Mouse (Mus musculus): ENCODE results near the gene Taar7f. TPM values are rescaled to one million over a fixed set of nuclear protein-coding genes. Genes with fewer than 3 reads are reported as not detected.

Taar7f gene
- not detected in 2 replicates for polyA plus RNA-seq (2015; fragmentation: Nextera tagmentation; extraction: Ambion mirVana)

DNA sequence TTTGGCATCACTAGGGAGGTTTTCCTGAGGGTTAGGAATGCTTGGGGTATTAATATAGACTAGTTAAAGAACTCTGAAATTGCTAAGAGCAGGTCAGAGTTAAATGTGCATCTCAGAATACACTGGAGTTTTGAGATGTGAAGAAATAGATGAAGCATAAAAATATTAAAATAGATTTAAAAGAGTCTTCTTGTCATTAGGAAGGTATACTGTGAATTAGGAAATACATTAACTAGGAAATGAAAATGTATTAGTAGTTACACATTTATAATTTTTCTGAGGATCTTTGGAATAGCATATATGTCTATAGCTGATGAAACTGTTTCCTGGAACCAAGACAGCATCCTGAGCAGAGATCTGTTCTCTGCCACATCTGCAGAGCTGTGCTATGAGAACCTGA, at the start of gene Taar7f:
Taar7f (plus strand) TSS at position 301 of the 400 bp plus-strand sequence.
- Histone ChIP-seq H3K27me3 (replicated peaks; ENCODE audit: control insufficient read depth, insufficient read depth, low read length) (no peaks in the 10 kb centered on the region), H3K9ac (ENCODE audit: low read depth, low read length) (no peak within 1 kb of the TSS), H3K36me3 (ENCODE audit: control insufficient read depth, insufficient read depth, low read length) (no peaks in the 10 kb centered on the region), H3K27ac (ENCODE audit: low read length) (no peak within 1 kb of the TSS), H3K9me3 (ENCODE audit: control insufficient read depth, low read length) (no peaks in the 10 kb centered on the region), H3K4me1 (ENCODE audit: control insufficient read depth, insufficient read depth, low read length) (no peaks in the 10 kb centered on the region), H3K4me2 (ENCODE audit: low read depth, low read length) (no peak within 1 kb of the TSS), H3K4me3 (ENCODE audit: low read length) (no peak within 1 kb of the TSS)
- ATAC-seq, result no peak

DNA sequence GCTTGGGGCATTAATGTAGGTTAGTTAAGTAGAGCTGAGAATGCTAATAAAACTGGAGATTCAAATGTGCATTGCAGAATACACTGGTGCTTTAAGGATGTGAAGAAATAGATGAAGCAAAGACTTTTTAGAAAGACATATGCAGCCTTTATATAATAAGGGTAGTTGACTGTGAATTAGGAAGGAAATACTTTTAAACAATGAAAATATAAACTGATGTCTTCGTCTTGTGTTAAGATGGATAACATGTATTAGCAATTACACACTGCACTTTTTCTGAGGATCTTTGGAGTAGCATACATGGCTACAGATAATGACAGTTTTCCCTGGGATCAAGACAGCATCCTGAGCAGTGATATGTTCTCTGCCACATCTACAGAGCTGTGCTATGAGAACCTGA, 49.7 kb upstream of the Taar7f start, which contains the start of gene Taar7b:
Taar7b (plus strand) TSS at position 301 of the 400 bp plus-strand sequence.
- no peaks in the 10 kb centered on the region for H3K4me1 ChIP-seq (ENCODE audit: control insufficient read depth, insufficient read depth, low read length)
- no peaks in the 10 kb centered on the region for H3K9me3 ChIP-seq (ENCODE audit: control insufficient read depth, low read length)
- no peak for ATAC-seq
- WGBS, result 70% methylated on average over 1 of the region's 1 CpGs
- H3K4me2 ChIP-seq (ENCODE audit: low read depth, low read length), result no peak within 1 kb of the TSS
- H3K27ac ChIP-seq (ENCODE audit: low read length), result no peak within 1 kb of the TSS
- no peak within 1 kb of the TSS for H3K4me3 ChIP-seq (ENCODE audit: low read length)
- H3K27me3 ChIP-seq (replicated peaks; ENCODE audit: control insufficient read depth, insufficient read depth, low read length), result no peaks in the 10 kb centered on the region
- H3K36me3 ChIP-seq (ENCODE audit: control insufficient read depth, insufficient read depth, low read length), result no peaks in the 10 kb centered on the region
- no peak within 1 kb of the TSS for H3K9ac ChIP-seq (ENCODE audit: low read depth, low read length)

DNA sequence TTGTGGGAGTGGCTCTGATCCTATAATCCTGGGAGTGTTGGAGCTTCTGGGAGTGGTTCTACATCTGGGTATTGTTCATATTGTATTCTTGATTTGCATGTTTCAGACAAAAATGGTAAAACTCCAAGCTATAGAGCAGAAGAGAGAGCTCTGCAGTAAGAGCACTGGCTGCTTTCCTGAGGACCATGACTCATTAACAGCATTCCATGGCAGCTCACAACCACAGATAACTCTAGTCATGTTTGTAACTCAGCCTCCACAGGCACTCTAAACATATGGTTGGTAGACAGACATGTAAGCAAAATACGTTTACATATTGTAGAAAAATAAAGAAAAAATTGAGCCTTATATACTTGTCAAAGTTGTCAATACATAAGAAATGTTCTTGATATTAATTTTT, 42.9 kb upstream of the Taar7f start:
- no peak overlapping the region for H3K27ac ChIP-seq (ENCODE audit: low read length)
- H3K4me2 ChIP-seq (ENCODE audit: low read depth, low read length), result no peak overlapping the region
- no peaks in the 10 kb centered on the region for H3K27me3 ChIP-seq (replicated peaks; ENCODE audit: control insufficient read depth, insufficient read depth, low read length)
- no peak overlapping the region for H3K9ac ChIP-seq (ENCODE audit: low read depth, low read length)
- WGBS, result 79% methylated on average over 1 of the region's 1 CpGs
- no peak overlapping the region for H3K4me3 ChIP-seq (ENCODE audit: low read length)
- ATAC-seq, result no peak
- H3K9me3 ChIP-seq (ENCODE audit: control insufficient read depth, low read length), result no peaks in the 10 kb centered on the region
- no peaks in the 10 kb centered on the region for H3K36me3 ChIP-seq (ENCODE audit: control insufficient read depth, insufficient read depth, low read length)
- no peaks in the 10 kb centered on the region for H3K4me1 ChIP-seq (ENCODE audit: control insufficient read depth, insufficient read depth, low read length)

DNA sequence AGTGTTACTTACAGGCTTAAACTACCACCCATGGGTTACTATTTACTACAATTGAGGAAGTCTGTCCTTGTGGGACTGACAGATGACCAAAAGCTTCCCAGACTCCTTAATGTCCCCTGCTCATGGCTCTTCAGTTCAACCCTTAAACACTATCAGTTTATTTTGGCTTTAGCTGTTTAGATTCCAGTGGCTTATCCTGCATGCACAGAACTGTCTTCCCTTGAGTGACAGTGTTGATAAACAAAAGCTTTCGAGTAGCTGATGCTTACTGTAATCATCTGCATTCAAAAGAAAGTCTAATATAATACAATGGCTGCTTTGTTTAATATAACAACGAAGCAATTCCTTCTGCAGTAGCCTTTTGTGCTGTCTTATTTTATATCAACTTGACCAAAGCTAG, 42.3 kb upstream of the Taar7f start:
- no peak overlapping the region for H3K4me3 ChIP-seq (ENCODE audit: low read length)
- no peaks in the 10 kb centered on the region for H3K9me3 ChIP-seq (ENCODE audit: control insufficient read depth, low read length)
- H3K4me2 ChIP-seq (ENCODE audit: low read depth, low read length), result no peak overlapping the region
- H3K27me3 ChIP-seq (replicated peaks; ENCODE audit: control insufficient read depth, insufficient read depth, low read length), result no peaks in the 10 kb centered on the region
- no peak for ATAC-seq
- no peaks in the 10 kb centered on the region for H3K36me3 ChIP-seq (ENCODE audit: control insufficient read depth, insufficient read depth, low read length)
- H3K4me1 ChIP-seq (ENCODE audit: control insufficient read depth, insufficient read depth, low read length), result no peaks in the 10 kb centered on the region
- no peak overlapping the region for H3K27ac ChIP-seq (ENCODE audit: low read length)
- H3K9ac ChIP-seq (ENCODE audit: low read depth, low read length), result no peak overlapping the region
- WGBS, result 51% methylated on average over 2 of the region's 2 CpGs

DNA sequence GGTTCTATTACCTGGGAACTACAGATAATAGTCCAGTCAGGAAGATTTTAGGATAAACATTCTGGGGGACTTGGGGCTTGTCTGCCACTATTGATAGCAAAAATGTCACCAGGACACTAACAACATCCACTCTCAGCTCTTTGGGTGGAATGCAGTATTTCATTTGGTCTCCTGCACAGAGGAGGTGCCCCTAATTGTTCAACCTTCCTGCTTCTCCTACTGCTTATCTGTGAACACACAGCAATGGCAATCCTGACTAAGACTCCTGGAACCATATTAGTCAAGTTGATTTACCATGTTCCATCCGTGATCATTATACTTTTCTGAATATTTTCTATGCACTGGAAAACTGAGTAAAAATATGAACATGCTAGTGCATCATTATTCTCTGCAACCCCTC, 41.2 kb upstream of the Taar7f start:
- Histone ChIP-seq H3K4me1 (ENCODE audit: control insufficient read depth, insufficient read depth, low read length) (no peaks in the 10 kb centered on the region), H3K27ac (ENCODE audit: low read length) (no peak overlapping the region), H3K9ac (ENCODE audit: low read depth, low read length) (no peak overlapping the region), H3K4me2 (ENCODE audit: low read depth, low read length) (no peak overlapping the region), H3K36me3 (ENCODE audit: control insufficient read depth, insufficient read depth, low read length) (no peaks in the 10 kb centered on the region), H3K9me3 (ENCODE audit: control insufficient read depth, low read length) (no peaks in the 10 kb centered on the region), H3K4me3 (ENCODE audit: low read length) (no peak overlapping the region), H3K27me3 (replicated peaks; ENCODE audit: control insufficient read depth, insufficient read depth, low read length) (no peaks in the 10 kb centered on the region)
- no peak for ATAC-seq
- WGBS, result 80% methylated on average over 1 of the region's 1 CpGs

DNA sequence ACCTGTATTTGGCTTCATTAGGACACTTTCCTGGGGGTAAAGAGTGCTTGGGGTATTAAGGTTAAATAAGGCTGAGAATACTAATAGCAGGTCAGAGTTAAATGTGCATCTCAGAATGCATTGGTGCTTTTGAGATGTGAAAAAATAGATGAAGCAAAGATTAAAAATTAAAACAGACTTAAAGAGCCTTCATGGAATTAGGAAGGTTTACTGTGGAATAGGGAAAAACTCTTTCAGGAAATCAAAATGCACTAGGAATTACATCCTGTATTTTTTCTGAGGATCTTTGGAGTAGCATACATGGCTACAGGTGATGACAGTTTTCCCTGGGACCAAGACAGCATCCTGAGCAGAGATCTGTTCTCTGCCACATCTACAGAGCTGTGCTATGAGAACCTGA, 22.4 kb upstream of the Taar7f start, which contains the start of gene Taar7d:
Taar7d (plus strand) TSS at position 301 of the 400 bp plus-strand sequence.
- no peak within 1 kb of the TSS for H3K4me2 ChIP-seq (ENCODE audit: low read depth, low read length)
- no peak within 1 kb of the TSS for H3K9ac ChIP-seq (ENCODE audit: low read depth, low read length)
- H3K9me3 ChIP-seq (ENCODE audit: control insufficient read depth, low read length), result no peaks in the 10 kb centered on the region
- no peaks in the 10 kb centered on the region for H3K4me1 ChIP-seq (ENCODE audit: control insufficient read depth, insufficient read depth, low read length)
- H3K27ac ChIP-seq (ENCODE audit: low read length), result no peak within 1 kb of the TSS
- ATAC-seq, result no peak
- H3K27me3 ChIP-seq (replicated peaks; ENCODE audit: control insufficient read depth, insufficient read depth, low read length), result no peaks in the 10 kb centered on the region
- H3K36me3 ChIP-seq (ENCODE audit: control insufficient read depth, insufficient read depth, low read length), result no peaks in the 10 kb centered on the region
- no peak within 1 kb of the TSS for H3K4me3 ChIP-seq (ENCODE audit: low read length)

DNA sequence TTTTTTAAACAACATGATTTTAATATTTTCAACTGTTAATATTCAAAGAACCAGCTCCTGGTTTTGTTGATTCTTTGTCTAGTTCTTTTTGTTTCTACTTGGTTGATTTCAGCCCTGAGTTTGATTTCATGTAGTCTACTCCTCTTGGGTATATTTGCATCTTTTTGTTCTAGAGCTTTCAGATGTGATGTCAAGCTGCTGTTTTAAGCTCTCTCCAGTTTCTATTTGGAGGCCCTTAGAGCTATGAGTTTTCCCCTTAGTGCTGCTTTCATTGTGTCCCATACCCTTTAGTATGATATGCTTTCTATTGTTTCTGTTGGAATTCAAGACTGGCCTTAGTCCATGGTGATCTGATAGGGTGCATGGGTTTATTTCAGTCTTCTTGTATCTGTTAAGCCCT, 18.0 kb upstream of the Taar7f start:
- Histone ChIP-seq H3K36me3 (ENCODE audit: control insufficient read depth, insufficient read depth, low read length) (no peaks in the 10 kb centered on the region), H3K9me3 (ENCODE audit: control insufficient read depth, low read length) (no peaks in the 10 kb centered on the region), H3K4me2 (ENCODE audit: low read depth, low read length) (no peak overlapping the region), H3K4me1 (ENCODE audit: control insufficient read depth, insufficient read depth, low read length) (no peaks in the 10 kb centered on the region), H3K27me3 (replicated peaks; ENCODE audit: control insufficient read depth, insufficient read depth, low read length) (no peaks in the 10 kb centered on the region), H3K27ac (ENCODE audit: low read length) (no peak overlapping the region), H3K9ac (ENCODE audit: low read depth, low read length) (no peak overlapping the region), H3K4me3 (ENCODE audit: low read length) (no peak overlapping the region)
- no peak for ATAC-seq

DNA sequence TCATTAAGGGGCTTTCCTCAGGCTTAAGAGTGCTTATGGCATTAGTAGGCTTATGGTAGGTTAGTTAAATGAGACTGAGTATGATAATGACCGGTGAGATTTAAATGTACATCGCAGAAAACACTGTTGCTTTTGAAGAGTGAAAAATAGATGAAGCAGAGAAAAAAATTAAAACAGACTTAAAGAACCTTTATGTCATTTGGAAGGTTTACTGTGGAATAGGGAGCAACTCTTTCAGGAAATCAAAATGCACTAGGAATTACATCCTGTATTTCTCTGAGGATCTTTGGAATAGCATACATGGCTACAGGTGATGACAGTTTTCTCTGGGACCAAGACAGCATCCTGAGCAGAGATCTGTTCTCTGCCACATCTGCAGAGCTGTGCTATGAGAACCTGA, 12.0 kb upstream of the Taar7f start, which contains the start of gene Taar7e:
Taar7e (plus strand) TSS at position 301 of the 400 bp plus-strand sequence.
- H3K4me1 ChIP-seq (ENCODE audit: control insufficient read depth, insufficient read depth, low read length), result no peaks in the 10 kb centered on the region
- H3K27me3 ChIP-seq (replicated peaks; ENCODE audit: control insufficient read depth, insufficient read depth, low read length), result no peaks in the 10 kb centered on the region
- no peak within 1 kb of the TSS for H3K27ac ChIP-seq (ENCODE audit: low read length)
- H3K9ac ChIP-seq (ENCODE audit: low read depth, low read length), result no peak within 1 kb of the TSS
- H3K4me2 ChIP-seq (ENCODE audit: low read depth, low read length), result no peak within 1 kb of the TSS
- H3K9me3 ChIP-seq (ENCODE audit: control insufficient read depth, low read length), result no peaks in the 10 kb centered on the region
- H3K36me3 ChIP-seq (ENCODE audit: control insufficient read depth, insufficient read depth, low read length), result no peaks in the 10 kb centered on the region
- 87% methylated on average over 2 of the region's 2 CpGs for WGBS
- ATAC-seq, result no peak
- no peak within 1 kb of the TSS for H3K4me3 ChIP-seq (ENCODE audit: low read length)

DNA sequence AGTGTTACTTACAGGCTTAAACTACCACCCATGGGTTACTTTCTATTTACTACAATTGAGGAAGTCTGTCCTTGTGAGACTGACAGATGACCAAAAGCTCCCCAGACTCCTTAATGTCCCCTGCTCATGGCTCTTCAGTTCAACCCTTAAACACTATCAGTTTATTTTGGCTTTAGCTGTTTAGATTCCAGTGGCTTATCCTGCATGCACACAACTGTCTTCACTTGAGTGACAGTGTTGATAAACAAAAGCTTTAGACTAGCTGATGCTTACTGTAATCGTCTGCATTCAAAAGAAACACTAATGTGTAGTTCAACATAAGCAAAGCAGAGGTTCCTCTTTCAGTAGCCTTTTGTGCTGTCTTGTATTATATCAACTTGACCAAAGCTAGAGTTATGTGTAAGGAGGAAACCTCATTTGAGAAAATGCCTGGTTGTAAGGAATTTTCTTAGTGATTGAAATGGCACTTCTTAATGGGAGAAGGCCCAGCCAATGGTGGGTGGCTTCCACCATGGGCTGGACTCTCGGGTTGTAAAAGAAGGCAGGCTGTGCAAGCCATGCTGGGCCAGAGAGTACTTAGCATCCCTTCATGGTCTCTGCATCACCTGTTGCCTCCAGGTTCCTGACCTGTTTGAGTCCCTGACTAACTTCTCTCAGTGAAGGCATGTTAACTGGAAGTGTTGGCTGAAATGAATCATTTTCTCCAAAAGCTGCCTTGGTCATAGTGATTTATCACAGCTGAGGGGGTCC, 9.0 kb upstream of the Taar7f start:
- no peaks in the 10 kb centered on the region for H3K36me3 ChIP-seq (ENCODE audit: control insufficient read depth, insufficient read depth, low read length)
- WGBS, result 58% methylated on average over 2 of the region's 2 CpGs
- no peaks in the 10 kb centered on the region for H3K9me3 ChIP-seq (ENCODE audit: control insufficient read depth, low read length)
- no peak overlapping the region for H3K9ac ChIP-seq (ENCODE audit: low read depth, low read length)
- no peaks in the 10 kb centered on the region for H3K4me1 ChIP-seq (ENCODE audit: control insufficient read depth, insufficient read depth, low read length)
- H3K27me3 ChIP-seq (replicated peaks; ENCODE audit: control insufficient read depth, insufficient read depth, low read length), result no peaks in the 10 kb centered on the region
- no peak for ATAC-seq
- no peak overlapping the region for H3K27ac ChIP-seq (ENCODE audit: low read length)
- no peak overlapping the region for H3K4me2 ChIP-seq (ENCODE audit: low read depth, low read length)
- H3K4me3 ChIP-seq (ENCODE audit: low read length), result no peak overlapping the region

DNA sequence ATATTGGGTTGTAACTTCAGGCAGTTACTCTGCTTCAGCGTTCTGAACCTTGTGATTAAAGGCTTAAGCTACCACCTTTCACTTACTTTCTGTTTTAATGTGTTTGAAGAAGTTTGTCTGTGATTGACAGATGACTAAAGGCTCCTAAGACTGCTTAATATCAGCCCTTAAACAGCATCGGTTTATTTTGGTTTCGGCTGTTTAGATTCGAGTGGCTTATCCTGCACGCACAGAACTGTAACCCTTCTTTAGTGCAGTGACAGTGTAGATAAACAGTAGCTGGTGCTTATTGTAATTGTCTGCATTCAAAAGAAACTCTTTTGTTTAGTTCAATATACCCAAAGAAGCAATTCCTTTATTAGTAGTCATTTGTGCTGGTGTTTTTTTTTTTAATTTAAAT, 2.7 kb downstream of the Taar7f start:
- ATAC-seq, result no peak
- H3K27me3 ChIP-seq (replicated peaks; ENCODE audit: control insufficient read depth, insufficient read depth, low read length), result no peaks in the 10 kb centered on the region
- H3K9me3 ChIP-seq (ENCODE audit: control insufficient read depth, low read length), result no peaks in the 10 kb centered on the region
- WGBS, result 52% methylated on average over 5 of the region's 5 CpGs
- no peak overlapping the region for H3K4me2 ChIP-seq (ENCODE audit: low read depth, low read length)
- H3K36me3 ChIP-seq (ENCODE audit: control insufficient read depth, insufficient read depth, low read length), result no peaks in the 10 kb centered on the region
- H3K9ac ChIP-seq (ENCODE audit: low read depth, low read length), result no peak overlapping the region
- no peak overlapping the region for H3K27ac ChIP-seq (ENCODE audit: low read length)
- H3K4me3 ChIP-seq (ENCODE audit: low read length), result no peak overlapping the region
- no peaks in the 10 kb centered on the region for H3K4me1 ChIP-seq (ENCODE audit: control insufficient read depth, insufficient read depth, low read length)

Data from intestine, embryonic 16.5 days (tissue).